16 mouse cellular contexts compared by ENCODE assay signal in genomic region chr10:83711769-83712168, GRCm38 (mm10). TPM values are rescaled to one million over a fixed set of nuclear protein-coding genes. Genes with fewer than 3 reads are reported as not detected.
DNase-seq lines count a peak whose midpoint lies in the region; ATAC-seq lines count a peak whose summit lies in the region.
"Had no signal": no experiment of that assay in that cellular context is flagged by ENCODE, and none has a peak within 500 bp of the region (broad histone marks: within the 10 kb centered on the region; RNA-seq: fewer than 3 reads in every experiment).

No protein-coding gene starts in this region.

- peak overlapping the region; percentile 50; the same call in 1 of the 2 replicates for H3K27ac ChIP-seq in midbrain, embryonic 15.5 days
- no peak overlapping the region for H3K27ac ChIP-seq in midbrain, embryonic 11.5 days (ENCODE audit: low read depth, low read length)
- H3K27ac ChIP-seq in embryonic facial prominence, embryonic 13.5 days = peak overlapping the region; percentile 66
- H3K27ac ChIP-seq in limb, embryonic 15.5 days = peak overlapping the region; percentile 28
- H3K27ac ChIP-seq: liver, embryonic 12.5 days; neural tube, embryonic 13.5 days had no signal

- peaks cover 6% of the 10 kb centered on the region; the same call in 1 of the 2 replicates for H3K4me1 ChIP-seq in midbrain, embryonic 15.5 days
- H3K4me1 ChIP-seq in midbrain, embryonic 11.5 days (ENCODE audit: control insufficient read depth, insufficient read depth, low read length) = no peaks in the 10 kb centered on the region
- H3K4me1 ChIP-seq in embryonic facial prominence, embryonic 13.5 days = peaks cover 26% of the 10 kb centered on the region
- peaks cover 16% of the 10 kb centered on the region for H3K4me1 ChIP-seq in limb, embryonic 15.5 days
- H3K4me1 ChIP-seq: liver, embryonic 12.5 days; neural tube, embryonic 13.5 days had no signal

- 60% methylated on average over 10 of the region's 10 CpGs for WGBS in midbrain, embryonic 15.5 days
- 65% methylated on average over 10 of the region's 10 CpGs for WGBS in midbrain, embryonic 11.5 days
- 19% methylated on average over 10 of the region's 10 CpGs for WGBS in embryonic facial prominence, embryonic 13.5 days
- 24% methylated on average over 10 of the region's 10 CpGs for WGBS in limb, embryonic 15.5 days

- H3K27me3 ChIP-seq in midbrain, embryonic 15.5 days (replicated peaks) = no peaks in the 10 kb centered on the region
- H3K27me3 ChIP-seq in midbrain, embryonic 11.5 days (ENCODE audit: control insufficient read depth, insufficient read depth, low read length) = no peaks in the 10 kb centered on the region
- H3K27me3 ChIP-seq in embryonic facial prominence, embryonic 13.5 days = no peaks in the 10 kb centered on the region
- H3K27me3 ChIP-seq in limb, embryonic 15.5 days = no peaks in the 10 kb centered on the region
- H3K27me3 ChIP-seq: liver, embryonic 12.5 days; neural tube, embryonic 13.5 days had no signal

- DNase-seq in gastrocnemius, postnatal 14 days = peak; percentile 21
- no peak for DNase-seq in gastrocnemius, postnatal 4 days (ENCODE audit: low spot score in 2 of 2)
- DNase-seq in midbrain, embryonic 11.5 days (ENCODE audit: low spot score, missing footprints) = no peak
- no peak for DNase-seq in adrenal gland, postnatal 14 days
- no peak for DNase-seq in cerebellum, postnatal 14 days
- DNase-seq: cerebellum, adult 9-10 months; kidney, postnatal 14 days; layer of hippocampus, postnatal 36 days; thymus, postnatal 14 days had no signal

- H3K36me3 ChIP-seq in midbrain, embryonic 15.5 days (replicated peaks) = no peaks in the 10 kb centered on the region
- no peaks in the 10 kb centered on the region for H3K36me3 ChIP-seq in midbrain, embryonic 11.5 days (ENCODE audit: control insufficient read depth, insufficient read depth, low read length)
- no peaks in the 10 kb centered on the region for H3K36me3 ChIP-seq in embryonic facial prominence, embryonic 13.5 days
- H3K36me3 ChIP-seq in limb, embryonic 15.5 days = no peaks in the 10 kb centered on the region
- H3K36me3 ChIP-seq: liver, embryonic 12.5 days; neural tube, embryonic 13.5 days had no signal

- H3K9me3 ChIP-seq in midbrain, embryonic 15.5 days = no peaks in the 10 kb centered on the region
- no peaks in the 10 kb centered on the region for H3K9me3 ChIP-seq in midbrain, embryonic 11.5 days (ENCODE audit: control insufficient read depth, low read length)
- no peaks in the 10 kb centered on the region for H3K9me3 ChIP-seq in embryonic facial prominence, embryonic 13.5 days
- no peaks in the 10 kb centered on the region for H3K9me3 ChIP-seq in limb, embryonic 15.5 days
- H3K9me3 ChIP-seq: liver, embryonic 12.5 days; neural tube, embryonic 13.5 days had no signal

- intact Hi-C loops in gastrocnemius, postnatal 14 days (cut with DNase I; ENCODE audit: low total_unique reads) = no loop called here

- no peak for ATAC-seq in midbrain, embryonic 15.5 days (replicated peaks)
- no peak for ATAC-seq in midbrain, embryonic 11.5 days (ENCODE audit: low FRiP score)
- ATAC-seq in embryonic facial prominence, embryonic 13.5 days (ENCODE audit: insufficient number of reproducible peaks, insufficient read depth, low FRiP score, low TSS enrichment, low read depth) = no peak
- ATAC-seq in limb, embryonic 15.5 days (ENCODE audit: insufficient number of reproducible peaks, low FRiP score, low TSS enrichment, low read depth) = 0 out of 2 replicates have a peak, but pooled peaks have one; percentile 7
- ATAC-seq: intestine, embryonic 16.5 days; liver, embryonic 12.5 days; lung, postnatal 0 days had no signal

- no peak overlapping the region for H3K9ac ChIP-seq in midbrain, embryonic 15.5 days
- no peak overlapping the region for H3K9ac ChIP-seq in midbrain, embryonic 11.5 days (ENCODE audit: low read length)
- 0 out of 2 replicates have a peak overlapping the region, but pooled peaks have one; percentile 6 for H3K9ac ChIP-seq in embryonic facial prominence, embryonic 13.5 days
- H3K9ac ChIP-seq in limb, embryonic 15.5 days = no peak overlapping the region
- H3K9ac ChIP-seq: liver, embryonic 12.5 days; neural tube, embryonic 13.5 days had no signal

- H3K4me3 ChIP-seq in midbrain, embryonic 15.5 days = no peak overlapping the region
- no peak overlapping the region for H3K4me3 ChIP-seq in midbrain, embryonic 11.5 days (ENCODE audit: low read depth, low read length)
- no peak overlapping the region for H3K4me3 ChIP-seq in embryonic facial prominence, embryonic 13.5 days
- no peak overlapping the region for H3K4me3 ChIP-seq in limb, embryonic 15.5 days
- H3K4me3 ChIP-seq: liver, embryonic 12.5 days; neural tube, embryonic 13.5 days had no signal

- H3K4me2 ChIP-seq in midbrain, embryonic 15.5 days = no peak overlapping the region
- H3K4me2 ChIP-seq in midbrain, embryonic 11.5 days = no peak overlapping the region
- H3K4me2 ChIP-seq in embryonic facial prominence, embryonic 13.5 days = no peak overlapping the region
- no peak overlapping the region for H3K4me2 ChIP-seq in limb, embryonic 15.5 days
- H3K4me2 ChIP-seq: liver, embryonic 12.5 days; neural tube, embryonic 13.5 days had no signal

RNA-seq across cellular contexts. Expression of gene 1500009L16Rik, which starts 10.9 kb away (rescaled TPM):
- total RNA-seq in gastrocnemius, postnatal 14 days (2021) = 1 to 10 TPM; 3.2 to 3.6 TPM
- 10 to 100 TPM in 1 of 2 experiments, 1 to 10 TPM in 1; 7.3 to 10.2 TPM for total RNA-seq in gastrocnemius, postnatal 4 days (2021)
- polyA plus RNA-seq in midbrain, embryonic 15.5 days (2015; fragmentation: Nextera tagmentation; extraction: Ambion mirVana) = 79.6 and 83.2 TPM in 2 replicates
- 40.0 and 44.3 TPM in 2 replicates for polyA plus RNA-seq in midbrain, embryonic 11.5 days (2014; fragmentation: Nextera tagmentation; extraction: Ambion mirVana)
- polyA plus RNA-seq in embryonic facial prominence, embryonic 13.5 days (2015; fragmentation: Nextera tagmentation; extraction: Ambion mirVana) = 31.5 TPM in 2 replicates
- 26.0 and 28.0 TPM in 2 replicates for polyA plus RNA-seq in limb, embryonic 15.5 days (2015; fragmentation: Nextera tagmentation; extraction: Ambion mirVana)
- 14.7 and 16.0 TPM in 2 replicates for total RNA-seq in adrenal gland, postnatal 14 days (2021)
